Mouse (Mus musculus) CD4-positive, CD25-positive, alpha-beta regulatory T cell, adult 2 months (primary cell): ENCODE data around the gene Kcnh7.

Experiments used
- DNase-seq: peaks from one replicate; pipeline ENCODE4 v3.0.0-alpha.2; 2012; ENCODE audit warnings: low read depth, low spot score

Kcnh7 gene

DNA sequence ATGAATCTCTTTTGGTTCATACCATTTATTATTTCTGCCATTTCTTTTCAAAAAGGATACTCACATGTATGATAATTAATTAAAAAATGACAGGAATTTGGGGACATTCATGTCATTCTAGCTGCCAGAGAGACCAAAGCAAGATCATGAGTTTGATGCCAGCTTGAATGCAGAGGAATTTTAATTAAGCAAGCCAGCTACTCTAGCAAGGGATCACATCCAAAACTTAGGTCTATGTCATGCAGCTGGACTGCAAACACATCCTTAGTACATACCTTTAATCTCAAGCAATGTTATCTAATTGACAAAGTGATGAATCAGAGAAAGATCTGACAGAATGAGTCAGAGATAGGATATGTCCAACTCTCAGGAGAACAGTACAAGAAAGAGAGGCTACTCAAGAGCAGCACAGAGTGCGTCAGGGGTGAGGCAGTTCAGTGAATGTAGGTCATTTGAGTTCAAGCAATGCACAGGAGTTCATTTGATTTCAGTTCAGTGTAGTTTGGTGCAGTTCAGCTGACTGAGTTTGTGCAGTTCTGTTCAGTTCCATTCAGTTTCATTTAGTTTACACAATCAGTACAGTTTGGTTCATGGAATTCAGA is 248.7 kb downstream of the Kcnh7 start:
- DNase-seq = no peak

DNA sequence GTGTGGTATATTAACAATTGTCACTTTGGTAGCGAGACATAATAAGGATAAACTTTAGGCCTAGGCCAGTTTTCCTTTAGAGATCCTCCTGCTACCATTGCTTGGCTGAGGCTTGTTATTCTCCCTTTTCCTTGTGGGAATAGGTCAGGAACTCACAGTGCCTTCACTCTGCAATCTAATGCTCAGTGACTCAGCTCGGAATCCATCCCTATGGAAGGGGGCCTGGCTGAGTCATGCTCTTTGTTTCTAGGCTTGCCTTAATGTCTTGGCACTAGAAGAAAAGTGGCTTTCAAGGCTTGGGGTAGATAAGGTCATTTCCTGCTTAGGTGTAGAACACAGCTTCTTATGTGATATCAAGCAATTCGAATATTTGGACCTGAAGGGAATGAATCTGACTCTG is 255.6 kb downstream of the Kcnh7 start:
- DNase-seq = no peak

- DNase-seq = no peak
Measured at GRCm38 (mm10) chr2:62928065-62928464, 256.0 kb downstream of the Kcnh7 start.

- DNase-seq = no peak
Measured at GRCm38 (mm10) chr2:62923803-62924202, 260.3 kb downstream of the Kcnh7 start.

DNA sequence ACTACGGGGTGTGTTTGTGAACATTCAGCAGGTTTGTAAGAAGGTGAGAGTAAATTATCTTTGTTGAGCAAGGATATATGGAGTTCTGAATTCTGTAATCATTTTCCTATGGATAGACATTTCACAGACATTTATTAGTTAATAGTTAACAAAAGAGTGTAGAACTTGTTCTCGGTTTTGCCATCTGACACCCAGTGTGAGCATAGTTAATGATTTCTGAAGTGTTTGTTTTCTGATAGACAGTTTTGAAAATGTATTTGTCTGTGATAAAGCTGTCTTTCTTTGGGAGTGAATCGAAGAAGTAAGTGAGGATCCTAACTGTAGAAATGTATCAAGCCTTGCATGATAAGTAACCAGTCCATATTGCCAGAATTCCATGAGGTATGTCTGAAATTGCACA is 276.4 kb downstream of the Kcnh7 start:
- no peak for DNase-seq

DNA sequence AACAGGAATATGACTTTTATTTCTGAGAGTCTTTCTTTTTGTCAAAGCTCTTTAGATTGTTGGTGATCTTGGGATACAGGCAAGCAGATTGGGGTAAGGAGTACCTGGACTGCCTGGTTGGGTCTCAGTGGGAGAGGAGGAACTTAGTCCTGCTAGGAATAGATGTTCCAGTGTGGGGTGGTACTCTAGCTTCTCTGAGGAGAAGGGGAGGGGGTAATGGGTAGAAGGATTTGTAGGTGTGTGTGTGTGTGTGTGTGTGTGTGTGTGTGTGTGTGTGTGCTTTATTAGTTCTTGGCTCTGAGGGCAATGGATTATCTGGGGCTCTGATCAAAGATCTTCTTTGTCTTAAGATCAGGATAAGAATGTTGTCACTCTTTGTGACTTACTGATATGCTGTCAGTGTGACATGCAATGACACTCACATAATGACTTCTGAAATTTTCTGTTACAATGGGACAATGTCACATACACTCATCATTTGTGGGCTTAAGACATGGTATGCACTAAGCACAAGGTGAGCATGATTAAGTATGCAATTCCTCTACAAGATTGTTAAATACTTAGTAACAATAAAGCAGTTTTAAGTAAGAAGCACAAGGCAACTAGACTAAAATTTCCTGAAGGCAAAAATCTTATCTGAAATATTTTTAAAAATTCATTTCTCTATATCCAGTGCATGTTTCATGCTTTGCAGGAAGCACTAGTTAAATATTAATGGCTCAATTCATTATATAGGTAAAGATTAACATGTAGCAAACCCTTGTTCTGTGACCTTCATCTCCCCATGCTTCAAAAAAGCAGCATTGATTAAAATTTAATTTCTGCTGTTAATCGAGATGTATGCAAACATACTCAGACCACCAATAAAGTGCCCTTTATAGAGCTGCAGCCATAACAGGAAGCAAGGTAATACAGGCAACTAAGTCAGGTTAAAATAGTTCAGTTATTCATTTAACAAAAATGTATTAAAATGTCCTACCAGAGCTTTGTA is 281.4 kb downstream of the Kcnh7 start:
- no peak for DNase-seq

GRCm38 (mm10) chr2:62878763-62879162 is 305.3 kb downstream of the Kcnh7 start:
- DNase-seq = no peak

DNA sequence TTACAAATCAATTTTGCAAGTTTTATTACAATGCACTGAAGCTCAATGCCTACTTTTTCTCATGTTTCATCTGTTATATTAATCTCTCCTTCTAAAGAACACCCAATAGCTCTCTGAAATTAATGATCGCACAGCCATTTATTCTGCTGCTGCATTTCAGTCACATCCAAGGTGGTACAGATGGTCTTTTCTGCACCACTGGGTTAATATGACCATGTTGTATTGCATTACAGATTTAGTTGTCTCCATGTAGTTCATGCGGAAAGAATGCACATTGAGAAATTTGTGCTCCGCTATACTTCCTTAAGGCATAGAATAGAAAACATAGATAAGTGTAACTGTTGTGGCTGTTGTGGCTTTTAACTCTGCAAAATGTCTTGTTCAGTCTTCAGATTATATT is 328.7 kb downstream of the Kcnh7 start:
- no peak for DNase-seq

- DNase-seq = no peak
Measured at GRCm38 (mm10) chr2:62842630-62843029, 341.5 kb downstream of the Kcnh7 start.

DNA sequence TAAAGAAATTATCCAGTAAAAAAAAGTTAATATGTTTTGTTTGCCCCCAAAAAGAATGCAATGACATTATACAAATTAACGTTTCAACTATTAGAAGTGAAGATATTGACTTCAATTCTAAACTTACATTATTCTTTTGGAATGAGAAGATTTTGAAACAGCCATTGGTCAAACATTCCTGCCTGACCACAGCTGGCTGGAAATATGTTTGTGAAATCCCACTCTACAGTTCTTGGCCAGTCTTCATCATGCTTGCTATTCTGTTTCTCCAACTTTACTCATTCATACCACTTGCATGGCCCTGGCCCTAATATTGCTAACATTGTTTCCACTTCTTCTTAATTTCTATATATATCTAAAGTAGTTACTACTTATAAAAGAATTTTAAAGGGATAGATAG is 349.8 kb downstream of the Kcnh7 start:
- DNase-seq = no peak

DNA sequence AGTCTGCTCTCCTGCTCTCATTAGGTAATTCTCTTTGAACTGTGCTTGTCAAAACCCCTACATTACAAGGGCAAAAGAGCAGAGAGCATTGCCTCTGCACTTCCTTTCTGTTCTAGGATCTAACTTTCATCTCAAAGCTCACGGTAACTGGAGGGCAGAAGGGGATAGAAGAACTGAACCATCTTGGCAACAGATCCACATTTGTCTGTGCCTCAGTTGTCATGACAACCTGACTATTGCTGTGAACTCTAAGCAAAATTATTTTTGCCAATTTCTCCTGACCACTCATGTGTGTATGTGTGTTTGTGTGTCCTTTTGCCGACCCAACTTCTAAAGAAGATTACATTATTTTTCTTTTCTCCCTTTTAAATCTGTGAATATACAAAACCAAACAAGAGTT is 364.9 kb downstream of the Kcnh7 start:
- no peak for DNase-seq

- no peak for DNase-seq
Measured at GRCm38 (mm10) chr2:62816016-62816415, 368.1 kb downstream of the Kcnh7 start.

- DNase-seq = no peak
Measured at GRCm38 (mm10) chr2:62808813-62809212, 375.3 kb downstream of the Kcnh7 start.

DNA sequence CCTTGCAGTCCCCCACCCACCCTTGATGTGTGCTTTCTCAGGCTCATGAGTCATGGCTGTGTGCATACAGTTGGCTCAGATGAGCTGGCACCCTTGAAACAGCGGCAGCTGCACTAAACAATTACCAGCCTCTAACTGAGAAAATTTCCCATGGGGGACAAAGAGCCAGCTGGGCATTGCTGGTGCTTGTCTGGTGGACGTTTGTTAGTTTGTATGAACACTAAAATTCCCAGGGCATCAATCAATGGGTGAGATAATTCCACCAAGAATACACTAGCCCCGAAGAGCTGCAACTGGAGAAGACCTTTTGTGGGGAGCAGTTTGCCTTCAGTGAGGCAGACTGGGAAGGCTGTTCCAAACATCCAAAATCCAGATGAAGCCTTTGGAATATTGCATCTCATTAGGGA is 376.6 kb downstream of the Kcnh7 start:
- no peak for DNase-seq

- no peak for DNase-seq
Measured at GRCm38 (mm10) chr2:62806931-62807330, 377.2 kb downstream of the Kcnh7 start.

DNA sequence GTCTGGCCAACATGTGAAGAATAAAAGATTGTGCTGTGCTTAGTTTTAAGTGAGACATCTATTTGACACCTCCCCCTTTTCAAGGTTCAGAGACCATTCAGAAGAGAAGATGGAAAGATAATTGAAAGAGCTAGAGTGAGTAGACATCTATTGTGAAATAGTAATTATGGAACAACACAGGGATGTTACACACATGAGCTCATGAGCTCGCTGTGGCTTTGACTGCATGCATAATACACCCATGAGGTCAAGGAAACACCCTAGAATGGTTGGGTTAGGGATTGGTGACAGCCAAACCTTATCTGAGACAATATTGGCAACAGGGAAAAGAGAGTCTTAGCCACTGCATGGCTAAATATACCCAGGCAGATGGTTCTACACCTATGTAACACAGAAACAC is 380.1 kb downstream of the Kcnh7 start:
- no peak for DNase-seq

DNA sequence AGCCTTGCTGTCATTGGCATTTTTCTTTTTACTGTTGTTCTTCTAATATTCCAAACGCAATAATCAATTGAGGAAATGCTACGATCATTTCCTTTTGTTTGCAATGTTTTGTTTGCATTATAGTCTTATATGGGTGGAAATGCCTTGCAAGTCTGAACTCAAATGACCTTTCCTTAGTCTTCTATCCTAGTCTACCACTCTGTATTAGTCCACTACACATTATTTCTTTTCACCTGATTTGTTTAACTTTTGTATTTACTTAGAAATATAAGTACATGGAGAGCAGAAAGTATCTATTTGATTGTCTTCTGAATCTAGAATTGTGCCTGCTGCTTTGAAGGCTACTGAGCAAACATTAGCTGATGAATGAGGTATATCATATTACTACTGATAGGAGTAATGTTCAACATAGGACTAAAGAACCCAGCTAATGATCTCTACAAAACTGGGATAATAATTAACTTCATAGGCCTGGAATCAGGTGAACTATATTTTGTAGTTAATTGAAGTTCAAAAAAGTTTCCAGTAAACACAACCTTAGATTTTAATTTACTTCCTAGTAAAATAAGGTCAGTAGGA is 399.5 kb downstream of the Kcnh7 start:
- no peak for DNase-seq

GRCm38 (mm10) chr2:62746256-62746655 is 437.8 kb downstream of the Kcnh7 start:
- DNase-seq = no peak

DNA sequence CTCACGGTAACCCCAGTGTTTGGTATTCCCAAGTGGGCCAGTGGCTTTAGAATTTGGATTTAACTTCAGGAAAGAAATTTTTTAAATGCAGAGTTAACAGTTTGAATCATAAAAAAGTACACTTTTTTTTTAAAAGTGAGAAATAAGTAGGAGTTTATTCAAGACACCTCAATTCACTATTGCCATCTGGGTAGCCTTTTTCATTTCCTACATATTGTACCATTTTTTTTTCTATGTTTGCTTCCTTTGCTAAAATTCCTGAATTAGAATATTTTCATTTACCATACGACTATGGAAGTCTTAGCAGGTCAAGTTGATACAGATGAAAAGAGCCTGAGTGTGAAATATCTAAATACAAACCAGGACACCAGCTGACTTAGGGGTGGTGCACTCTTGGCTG is 441.0 kb downstream of the Kcnh7 start:
- no peak for DNase-seq

- DNase-seq = no peak
Measured at GRCm38 (mm10) chr2:62730671-62731070, 453.4 kb downstream of the Kcnh7 start.

DNA sequence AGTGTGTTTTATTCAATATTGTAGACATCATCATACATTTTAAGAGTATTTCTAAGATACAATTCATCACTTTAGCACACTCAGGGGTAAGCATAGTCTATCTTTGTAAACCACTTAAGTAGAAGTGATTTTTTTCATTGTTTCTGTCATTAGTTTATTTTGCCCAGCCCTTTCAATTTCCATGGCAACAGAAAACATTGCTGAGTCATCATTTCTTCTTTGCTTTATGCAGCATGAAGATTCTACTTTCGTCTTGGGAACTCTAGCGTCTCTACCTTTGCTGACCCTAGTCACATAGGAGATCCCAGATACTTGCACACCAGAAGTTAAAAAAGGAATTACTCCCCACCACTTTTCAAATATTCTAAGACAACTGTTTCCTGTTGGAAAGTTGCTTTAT is 456.4 kb downstream of the Kcnh7 start:
- no peak for DNase-seq

GRCm38 (mm10) chr2:62725946-62726345 is 458.1 kb downstream of the Kcnh7 start:
- DNase-seq = no peak

- no peak for DNase-seq
Measured at GRCm38 (mm10) chr2:62718411-62718810, 465.7 kb downstream of the Kcnh7 start.
